Mouse (Mus musculus) hindbrain, embryonic 11.5 days (tissue): ENCODE measurements around the gene Fgf11. TPM values are rescaled to one million over a fixed set of nuclear protein-coding genes. Genes with fewer than 3 reads are reported as not detected.

ENCODE experiments used
- ATAC-seq: fragments of 200-750 bp; cut with Nextera tagmentation; 2 replicates; pipeline ENCODE4 v1.8.0; 2017; ENCODE audit warnings: mild to moderate bottlenecking, moderate TSS enrichment, moderate library complexity; ENCODE audit not compliant: low FRiP score
- DNase-seq: peaks from one replicate; pipeline ENCODE4 v3.0.0-alpha.2; 2015; ENCODE audit warnings: low spot score
- H3K27ac ChIP-seq: fragments of 300-500 bp; sonication (generic); 2 replicates; pipeline ENCODE4 v1.5.1; 2014; ENCODE audit warnings: mild to moderate bottlenecking, low read depth, low read length
- H3K27me3 ChIP-seq: fragments of 300-500 bp; sonication (generic); 2 replicates; pipeline ENCODE4 v1.6.1; 2014; ENCODE audit warnings: mild to moderate bottlenecking, low read length, moderate library complexity, mixed read lengths; ENCODE audit not compliant: control insufficient read depth, insufficient read depth
- H3K36me3 ChIP-seq: fragments of 300-500 bp; sonication (generic); 2 replicates; pipeline ENCODE4 v1.6.1; 2014; ENCODE audit warnings: mild to moderate bottlenecking, low read length, moderate library complexity, mixed read lengths; ENCODE audit not compliant: control insufficient read depth, insufficient read depth
- H3K4me1 ChIP-seq: fragments of 300-500 bp; sonication (generic); replicated peaks from 2 replicates; pipeline ENCODE4 v1.6.1; 2014; ENCODE audit warnings: low read length, mixed read lengths; ENCODE audit not compliant: control insufficient read depth, insufficient read depth
- H3K4me2 ChIP-seq: fragments of 300-500 bp; sonication (generic); replicated peaks from 2 replicates; pipeline ENCODE4 v1.6.1; 2014; ENCODE audit warnings: mild to moderate bottlenecking, low read depth, low read length
- H3K4me3 ChIP-seq: fragments of 300-500 bp; sonication (generic); 2 replicates; pipeline ENCODE4 v1.5.1; 2014; ENCODE audit warnings: low read depth, low read length
- H3K9ac ChIP-seq: fragments of 300-500 bp; sonication (generic); 2 replicates; pipeline ENCODE4 v1.6.1; 2014; ENCODE audit warnings: low read depth, low read length
- H3K9me3 ChIP-seq: fragments of 300-500 bp; sonication (generic); 2 replicates; pipeline ENCODE4 v1.6.1; 2016; ENCODE audit warnings: low read length; ENCODE audit not compliant: control insufficient read depth
- WGBS: fragments of 180-500 bp; shearing (Covaris S2); extraction: QIAGEN DNeasy Blood & Tissue Kit; methylation state at CpG from one replicate; pipeline ENCODE4 v1.1.7; 2014; 5-methylcytosine and 5-hydroxymethylcytosine counted together
- polyA plus RNA-seq: library from polyadenylated mRNA; unstranded; fragments of >200 nt; fragmentation: Nextera tagmentation; extraction: Ambion mirVana; gene quantifications from 2 replicates; pipeline ENCODE4 v1.2.1, GENCODE M21; 2014

Fgf11 gene
- polyA plus RNA-seq, 1 experiment from 2014 or later = 2.8 TPM

DNA sequence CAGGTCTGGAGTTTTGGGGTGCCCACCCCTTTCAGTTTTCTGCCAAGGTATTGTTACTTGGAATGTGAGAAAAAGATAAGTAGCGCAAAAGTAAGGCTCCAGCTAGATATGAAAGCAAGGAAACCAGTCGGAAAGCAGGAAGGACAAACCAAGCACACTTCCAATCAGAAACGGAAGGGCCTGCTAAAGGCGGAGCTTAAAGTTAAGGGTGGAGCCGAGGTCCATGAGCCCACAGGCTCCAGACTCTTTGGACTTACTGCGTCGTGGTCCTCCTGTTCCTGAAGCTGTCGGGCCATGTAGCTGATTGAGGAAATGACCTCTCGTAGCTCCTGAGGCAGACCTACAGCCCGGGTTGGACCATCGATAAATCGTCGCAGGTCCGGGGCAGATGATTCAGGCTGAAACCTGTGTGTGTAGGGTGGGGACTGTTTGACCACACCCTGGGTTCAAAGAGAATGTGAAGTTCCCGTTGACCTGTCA lies 16.8 kb downstream of the Fgf11 start:
- Histone ChIP-seq H3K36me3 (no peaks in the 10 kb centered on the region), H3K4me1 (no peaks in the 10 kb centered on the region), H3K27me3 (no peaks in the 10 kb centered on the region), H3K27ac (no peak overlapping the region), H3K4me2 (no peak overlapping the region), H3K9me3 (no peaks in the 10 kb centered on the region), H3K9ac (no peak overlapping the region), H3K4me3 (no peak overlapping the region)
- 40% methylated on average over 15 of the region's 15 CpGs for WGBS
- ATAC-seq (no peak), DNase-seq (no peak)

DNA sequence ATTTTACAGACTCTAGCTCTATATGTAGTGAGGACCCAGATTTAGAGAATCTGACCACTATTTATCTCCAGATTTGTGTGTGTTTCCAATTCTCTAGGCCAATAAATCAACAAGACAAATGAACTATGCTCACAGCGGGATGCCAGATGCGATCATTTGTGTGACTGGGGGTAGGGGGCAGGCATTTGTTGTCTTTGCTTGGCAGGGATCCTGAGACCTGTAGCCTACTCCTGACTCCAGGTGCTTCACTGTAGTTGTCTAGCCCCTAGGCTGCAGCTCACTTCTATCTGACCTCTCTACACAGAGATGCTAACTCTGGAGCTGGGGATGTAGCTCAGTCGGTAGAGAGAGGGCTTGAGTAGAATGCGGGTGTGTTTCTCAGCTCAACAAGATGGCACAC lies 19.8 kb downstream of the Fgf11 start:
- H3K4me1 ChIP-seq = no peaks in the 10 kb centered on the region
- 31% methylated on average over 4 of the region's 4 CpGs for WGBS
- no peak overlapping the region for H3K9ac ChIP-seq
- H3K27ac ChIP-seq = no peak overlapping the region
- no peak overlapping the region for H3K4me3 ChIP-seq
- DNase-seq (no peak), ATAC-seq (no peak)
- H3K27me3 ChIP-seq = peaks cover 6% of the 10 kb centered on the region; the same call in 1 of the 2 replicates
- H3K36me3 ChIP-seq = no peaks in the 10 kb centered on the region
- H3K9me3 ChIP-seq = no peaks in the 10 kb centered on the region
- no peak overlapping the region for H3K4me2 ChIP-seq

DNA sequence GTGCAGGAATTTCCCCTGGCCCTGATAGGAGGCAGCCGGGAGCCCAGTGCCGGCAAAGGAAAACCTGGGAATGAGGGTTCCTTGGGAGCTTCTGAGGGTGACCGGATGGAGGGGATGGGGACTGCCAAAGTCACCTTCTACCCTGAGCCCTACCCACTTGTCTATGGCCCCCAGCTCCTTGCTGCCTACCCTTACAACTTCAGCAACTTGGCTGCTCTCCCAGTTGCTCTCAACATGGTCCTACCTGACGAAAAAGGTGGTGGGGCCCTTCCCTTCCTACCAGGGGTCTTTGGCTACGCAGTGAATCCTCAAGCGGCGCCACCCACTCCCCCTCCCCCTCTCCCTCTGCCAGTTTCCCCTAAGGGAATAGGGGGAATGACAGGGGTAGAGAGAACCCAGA lies 22.7 kb downstream of the Fgf11 start:
- Histone ChIP-seq H3K36me3 (no peaks in the 10 kb centered on the region), H3K4me2 (no peak overlapping the region), H3K4me3 (no peak overlapping the region), H3K27ac (no peak overlapping the region), H3K4me1 (no peaks in the 10 kb centered on the region), H3K9ac (no peak overlapping the region), H3K9me3 (no peaks in the 10 kb centered on the region), H3K27me3 (peaks cover 6% of the 10 kb centered on the region; the same call in 1 of the 2 replicates)
- DNase-seq = no peak
- WGBS = 50% methylated on average over 7 of the region's 7 CpGs
- no peak for ATAC-seq

DNA sequence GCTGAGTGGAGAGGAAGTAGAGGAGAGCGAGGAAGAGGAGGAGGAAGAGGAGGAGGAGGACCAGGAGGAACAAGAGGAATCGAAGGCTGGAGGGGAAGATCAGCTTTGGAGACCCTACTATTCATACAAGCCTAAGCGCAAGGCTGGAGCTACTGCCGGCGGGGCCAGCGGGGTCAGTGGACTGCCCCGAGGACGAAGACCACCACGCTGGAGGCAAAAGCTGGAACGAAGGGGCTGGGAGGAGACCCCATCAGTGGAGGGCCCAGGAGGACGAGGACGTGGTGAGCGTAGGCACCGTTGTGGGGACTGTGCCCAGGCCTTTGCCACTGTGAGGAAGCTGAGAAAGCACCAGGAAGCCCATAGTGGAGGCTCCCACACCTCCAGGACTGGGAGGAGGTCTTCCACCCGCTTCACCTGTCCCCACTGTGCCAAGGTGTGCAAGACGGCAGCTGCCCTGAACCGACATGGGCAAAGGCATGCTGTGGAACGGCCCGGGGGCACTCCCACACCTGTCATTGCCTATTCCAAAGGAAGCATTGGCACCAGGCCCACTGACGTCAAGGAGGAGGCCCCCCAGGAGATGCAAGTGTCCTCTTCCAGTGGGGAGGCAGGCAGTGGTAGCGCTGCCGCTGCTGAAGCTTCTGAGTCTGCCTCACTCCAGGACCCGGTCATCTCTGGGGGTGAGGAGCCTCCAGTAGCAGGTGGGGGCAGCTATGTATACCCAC lies 23.2 kb downstream of the Fgf11 start:
- H3K27me3 ChIP-seq = peaks cover 6% of the 10 kb centered on the region; the same call in 1 of the 2 replicates
- no peak overlapping the region for H3K27ac ChIP-seq
- no peak overlapping the region for H3K4me3 ChIP-seq
- ATAC-seq = no peak
- no peaks in the 10 kb centered on the region for H3K4me1 ChIP-seq
- DNase-seq = no peak
- WGBS = 66% methylated on average over 23 of the region's 23 CpGs
- no peak overlapping the region for H3K9ac ChIP-seq
- H3K36me3 ChIP-seq = no peaks in the 10 kb centered on the region
- H3K9me3 ChIP-seq = no peaks in the 10 kb centered on the region
- no peak overlapping the region for H3K4me2 ChIP-seq

DNA sequence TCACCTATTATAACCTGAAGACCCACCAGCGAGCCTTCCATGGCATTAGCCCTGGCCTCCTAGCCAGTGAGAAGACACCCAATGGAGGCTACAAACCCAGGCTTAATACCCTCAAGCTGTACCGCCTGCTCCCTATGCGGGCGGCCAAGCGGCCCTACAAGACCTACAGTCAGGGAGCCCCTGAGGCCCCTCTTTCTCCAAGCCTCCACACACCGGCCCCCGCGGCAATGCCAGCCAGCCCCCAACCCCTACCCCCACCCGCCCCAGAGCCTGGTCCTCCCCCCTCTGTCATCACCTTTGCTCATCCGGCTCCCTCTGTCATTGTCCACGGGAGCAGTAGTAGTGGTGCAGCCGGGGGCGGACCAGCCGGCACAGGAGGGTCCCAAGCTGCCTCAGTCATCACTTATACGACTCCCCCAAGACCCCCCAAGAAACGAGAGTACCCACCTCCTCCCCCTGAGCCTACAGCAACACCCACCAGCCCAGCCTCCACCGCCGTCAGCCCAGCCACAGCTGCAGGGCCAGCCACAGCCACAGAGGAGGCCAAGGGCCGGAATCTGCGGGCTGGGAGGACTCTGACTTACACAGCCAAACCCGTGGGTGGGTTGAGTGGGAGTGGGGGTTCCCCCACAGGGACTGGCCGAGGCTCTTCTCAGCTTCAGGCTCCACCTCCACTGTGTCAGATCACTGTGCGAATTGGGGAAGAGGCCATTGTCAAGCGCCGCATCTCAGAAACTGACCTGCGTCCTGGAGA lies 24.0 kb downstream of the Fgf11 start:
- H3K36me3 ChIP-seq = no peaks in the 10 kb centered on the region
- H3K4me1 ChIP-seq = no peaks in the 10 kb centered on the region
- no peak for DNase-seq
- no peak overlapping the region for H3K4me3 ChIP-seq
- H3K9ac ChIP-seq = no peak overlapping the region
- no peak overlapping the region for H3K27ac ChIP-seq
- H3K27me3 ChIP-seq = peaks cover 6% of the 10 kb centered on the region; the same call in 1 of the 2 replicates
- H3K9me3 ChIP-seq = no peaks in the 10 kb centered on the region
- ATAC-seq = no peak
- 65% methylated on average over 25 of the region's 26 CpGs for WGBS
- no peak overlapping the region for H3K4me2 ChIP-seq

DNA sequence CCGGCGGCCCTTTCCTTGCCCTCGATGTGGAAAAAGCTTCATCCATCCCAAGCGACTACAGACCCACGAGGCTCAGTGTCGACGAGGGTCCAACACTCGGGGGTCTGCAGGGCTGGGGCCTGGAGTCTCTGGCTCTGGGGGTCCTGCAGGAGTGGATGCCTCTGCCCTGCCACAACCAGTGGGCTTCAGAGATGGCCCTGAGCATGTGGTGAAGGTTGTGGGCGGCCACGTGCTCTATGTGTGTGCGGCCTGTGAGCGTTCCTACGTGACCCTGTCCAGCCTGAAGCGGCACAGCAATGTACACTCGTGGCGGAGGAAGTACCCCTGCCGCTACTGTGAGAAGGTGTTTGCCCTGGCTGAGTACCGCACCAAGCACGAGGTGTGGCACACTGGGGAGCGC lies 25.2 kb downstream of the Fgf11 start:
- Histone ChIP-seq H3K4me1 (no peaks in the 10 kb centered on the region), H3K27ac (no peak overlapping the region), H3K36me3 (no peaks in the 10 kb centered on the region), H3K9ac (no peak overlapping the region), H3K9me3 (no peaks in the 10 kb centered on the region), H3K4me3 (no peak overlapping the region), H3K27me3 (peaks cover 6% of the 10 kb centered on the region; the same call in 1 of the 2 replicates), H3K4me2 (no peak overlapping the region)
- no peak for DNase-seq
- WGBS = 82% methylated on average over 20 of the region's 20 CpGs
- ATAC-seq = no peak

DNA sequence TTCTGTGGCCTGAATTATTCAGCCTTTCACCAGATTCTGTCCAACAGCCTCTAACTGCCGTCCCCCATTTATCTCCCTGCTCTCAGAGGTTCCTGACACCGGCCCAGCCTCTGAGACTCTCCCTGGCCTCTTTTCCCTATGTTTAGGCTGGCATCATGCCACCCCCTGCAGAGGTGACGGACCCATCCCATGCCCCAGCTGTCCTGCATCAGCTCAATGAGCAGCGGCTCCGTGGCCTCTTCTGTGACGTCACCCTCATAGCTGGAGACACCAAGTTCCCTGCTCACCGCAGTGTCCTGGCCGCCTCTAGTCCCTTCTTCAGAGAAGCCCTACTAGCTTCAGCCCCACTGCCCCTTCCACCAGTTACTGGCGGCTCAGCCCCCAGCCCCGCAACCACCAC lies 25.9 kb downstream of the Fgf11 start:
- Histone ChIP-seq H3K4me1 (no peaks in the 10 kb centered on the region), H3K9me3 (no peaks in the 10 kb centered on the region), H3K4me2 (no peak overlapping the region), H3K36me3 (no peaks in the 10 kb centered on the region), H3K27ac (no peak overlapping the region), H3K9ac (no peak overlapping the region), H3K27me3 (peaks cover 6% of the 10 kb centered on the region; the same call in 1 of the 2 replicates), H3K4me3 (no peak overlapping the region)
- ATAC-seq (no peak), DNase-seq (no peak)
- WGBS = 64% methylated on average over 10 of the region's 10 CpGs

DNA sequence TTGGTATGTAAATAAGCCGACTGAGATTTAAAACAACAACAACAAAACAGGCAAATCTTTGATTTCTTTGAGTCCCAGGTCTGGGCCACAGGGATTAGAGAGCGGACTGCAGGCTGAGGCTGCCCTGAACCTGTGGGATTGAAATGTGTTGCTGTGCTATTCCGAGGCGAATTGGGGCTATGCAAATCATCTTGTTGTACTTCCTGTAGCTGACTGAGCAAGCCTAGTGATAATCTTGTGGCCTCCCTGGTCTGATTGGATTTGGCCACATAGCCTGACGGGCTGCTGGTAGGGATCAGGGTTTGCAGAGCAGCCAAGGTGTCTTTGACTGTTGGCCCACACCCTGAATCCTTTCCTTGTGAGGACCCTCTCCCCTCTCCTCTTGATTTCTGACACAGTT lies 26.7 kb downstream of the Fgf11 start:
- H3K4me1 ChIP-seq = no peaks in the 10 kb centered on the region
- H3K27me3 ChIP-seq = peaks cover 6% of the 10 kb centered on the region; the same call in 1 of the 2 replicates
- ATAC-seq (no peak), DNase-seq (no peak)
- no peak overlapping the region for H3K27ac ChIP-seq
- 58% methylated on average over 5 of the region's 5 CpGs for WGBS
- H3K36me3 ChIP-seq = no peaks in the 10 kb centered on the region
- H3K4me2 ChIP-seq = no peak overlapping the region
- no peak overlapping the region for H3K4me3 ChIP-seq
- H3K9ac ChIP-seq = no peak overlapping the region
- no peaks in the 10 kb centered on the region for H3K9me3 ChIP-seq

DNA sequence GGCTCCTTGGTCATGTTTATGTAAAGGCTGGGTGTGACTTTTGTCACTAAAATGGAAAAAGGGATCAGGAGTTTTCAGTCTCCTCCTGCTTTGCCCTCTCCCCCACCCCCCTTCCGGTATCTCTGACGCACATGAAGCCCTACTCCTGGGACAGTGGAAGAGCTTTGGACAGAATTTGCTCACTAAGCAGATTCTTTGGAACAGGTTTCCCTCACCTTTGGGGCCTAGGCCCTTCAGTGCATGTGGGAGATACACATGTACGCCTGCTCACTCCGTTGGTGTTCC lies 34.1 kb downstream of the Fgf11 start:
- WGBS = 50% methylated on average over 4 of the region's 4 CpGs
- Histone ChIP-seq H3K27me3 (no peaks in the 10 kb centered on the region), H3K4me2 (no peak overlapping the region)

More for the DNA sequence above, 34.1 kb downstream of the Fgf11 start:
- Histone ChIP-seq H3K4me1 (peaks cover 2% of the 10 kb centered on the region; the same call in 1 of the 2 replicates), H3K36me3 (no peaks in the 10 kb centered on the region), H3K4me3 (no peak overlapping the region), H3K9me3 (no peaks in the 10 kb centered on the region), H3K27ac (no peak overlapping the region), H3K9ac (no peak overlapping the region)
- DNase-seq (no peak), ATAC-seq (no peak)
